Mouse (Mus musculus): ENCODE measurements at regions not wholly inside any gene's neighbourhood (a gene's known extent, or its start where the extent isn't known, plus 50 kb on each side); places are given as distances from the start of the nearest gene placed in this dataset.
"Not testable (repeated sequence)": the region's sequence is repeated elsewhere in the genome, so short reads cannot be mapped to it uniquely, and the experiment has no call there.

- no peak for DNase-seq
Observed at GRCm38 (mm10) chr5:91892338-91892737, 70.5 kb downstream of the Rchy1 start.

- no peak for DNase-seq
Observed at GRCm38 (mm10) chr5:91881771-91882170, 81.1 kb downstream of the Rchy1 start.

DNA sequence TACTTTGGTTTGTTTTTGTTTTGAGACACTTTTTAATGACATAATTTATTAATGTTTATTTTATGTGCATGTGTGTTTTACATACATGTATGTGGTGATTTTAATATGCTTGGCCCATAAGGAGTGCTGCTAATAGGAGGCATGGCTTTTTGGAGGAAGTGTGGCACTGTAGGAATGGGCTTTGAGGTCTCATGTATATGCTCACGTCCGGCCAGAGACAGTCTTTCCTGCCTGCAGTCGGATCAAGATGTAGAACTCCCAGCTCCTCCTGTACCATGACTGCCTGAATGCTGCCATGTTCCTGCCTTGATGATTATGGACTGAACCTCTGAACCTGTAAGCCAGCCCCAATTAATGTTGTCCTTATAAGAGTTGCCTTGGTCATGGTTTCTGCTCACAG is 82.6 kb downstream of the Rchy1 start:
- DNase-seq, result no peak

DNA sequence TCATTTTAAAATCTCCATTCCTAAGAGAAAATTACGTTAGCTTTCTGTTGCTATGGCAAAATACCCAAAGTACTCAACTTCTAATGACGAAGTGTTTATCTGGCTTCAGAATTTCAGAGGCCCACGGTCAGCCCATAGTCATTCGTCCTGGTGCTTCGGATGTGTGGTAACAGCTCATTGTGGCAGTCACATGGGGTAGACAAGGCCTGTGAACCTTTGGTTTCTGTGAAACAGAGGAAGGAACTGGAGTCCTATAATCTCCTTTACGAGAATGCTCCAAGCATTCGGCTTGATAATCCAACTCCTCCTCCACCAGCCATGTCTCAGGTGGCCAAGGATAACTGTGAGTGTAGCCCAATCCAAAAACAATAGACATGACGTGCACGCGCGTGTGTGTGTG is 84.2 kb downstream of the Rchy1 start:
- DNase-seq, result no peak

DNA sequence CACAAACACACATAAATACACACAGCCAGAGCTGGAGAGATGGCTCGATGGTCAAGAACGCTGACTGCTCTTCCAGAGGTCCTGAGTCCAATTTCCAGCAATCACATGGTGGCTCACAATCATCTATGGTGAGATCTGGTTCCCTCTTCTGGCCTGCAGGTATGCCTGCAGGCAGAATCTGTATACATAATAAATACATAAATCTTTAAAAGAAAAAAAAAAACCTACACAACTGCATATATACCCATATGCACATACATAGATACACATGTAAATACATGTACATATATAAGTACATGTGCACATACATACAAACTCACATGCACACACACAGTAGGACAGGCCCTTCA is 86.2 kb downstream of the Rchy1 start:
- no peak for DNase-seq

- no peak for DNase-seq
Observed at GRCm38 (mm10) chr5:91875875-91876681, 86.8 kb downstream of the Rchy1 start.

DNA sequence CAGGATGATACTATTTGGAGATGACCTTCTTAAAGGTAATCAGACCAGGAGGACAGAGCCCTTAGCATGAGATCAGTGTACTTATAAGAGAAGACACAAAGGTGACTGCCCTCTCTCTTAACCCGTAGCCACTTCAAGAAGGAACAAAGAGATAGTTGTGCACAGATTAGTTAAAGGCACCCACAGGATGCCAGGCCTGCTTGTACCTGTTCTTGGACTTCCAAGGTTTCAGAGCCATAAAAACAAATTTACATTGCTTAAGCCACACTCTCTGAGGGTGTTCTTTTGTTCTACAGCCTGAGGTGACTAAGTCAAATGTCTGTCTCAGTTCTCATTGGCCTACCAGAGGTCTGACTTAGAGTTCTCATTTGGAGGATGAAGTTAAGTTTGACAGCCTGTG is 90.1 kb downstream of the Rchy1 start:
- no peak for DNase-seq

DNA sequence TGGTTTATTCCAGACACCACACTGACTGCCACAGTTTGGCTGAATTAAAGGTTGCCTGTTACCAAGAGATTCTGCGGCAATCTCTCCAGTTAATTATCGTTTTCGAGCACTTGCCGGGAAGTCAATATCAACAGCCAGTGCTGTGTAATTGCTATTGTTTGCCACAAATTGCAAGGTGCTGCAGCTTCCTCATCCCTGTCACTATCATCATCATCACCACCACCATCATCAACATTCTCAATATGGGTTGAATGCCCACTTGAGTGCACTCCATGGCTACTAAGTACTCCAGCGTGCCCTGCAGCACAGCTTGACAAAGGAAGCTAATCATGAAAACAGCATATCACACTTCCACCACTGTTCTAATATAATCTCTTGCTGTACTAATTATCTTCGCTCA is 93.1 kb downstream of the Rchy1 start:
- no peak for DNase-seq

DNA sequence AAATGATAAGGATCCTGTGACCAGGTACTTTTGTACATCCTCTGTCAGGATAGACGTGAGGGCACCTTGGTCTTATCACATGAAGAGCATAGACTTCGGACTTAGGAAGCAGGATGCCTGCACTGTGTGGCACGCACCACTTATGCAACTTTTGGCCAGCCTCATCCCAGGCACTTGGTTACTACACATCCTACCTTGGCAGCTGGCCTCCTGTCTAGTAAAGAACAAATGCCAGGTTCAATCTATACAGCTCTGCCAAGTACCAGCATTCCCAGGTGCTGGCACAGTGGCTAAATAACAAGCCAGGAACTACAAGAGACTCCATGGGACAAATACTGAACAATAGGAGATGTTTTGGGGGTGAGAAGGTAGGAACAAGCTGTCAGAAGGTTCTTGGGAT is 96.7 kb downstream of the Rchy1 start:
- no peak for DNase-seq

GRCm38 (mm10) chr5:91865365-91865764 is 97.5 kb downstream of the Rchy1 start:
- DNase-seq, result no peak

DNA sequence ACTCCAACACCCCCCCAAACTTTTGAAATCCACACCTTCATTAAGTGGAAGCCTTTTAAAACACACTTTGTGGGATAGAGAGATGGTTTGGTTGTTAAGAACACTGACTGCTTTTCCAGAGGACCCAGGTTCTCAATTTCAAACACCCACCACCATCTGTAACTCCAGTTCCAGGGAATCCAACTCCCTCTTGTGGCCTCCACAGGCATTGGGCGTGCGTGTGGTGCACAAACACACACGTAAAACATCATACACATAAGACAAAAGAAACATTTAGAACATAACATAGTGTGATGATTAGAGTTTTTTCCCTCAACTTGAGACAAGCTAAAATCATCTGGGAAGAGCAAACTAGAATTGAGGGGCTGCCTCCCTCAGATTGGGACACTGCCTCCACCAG is 100.0 kb downstream of the Rchy1 start:
- no peak for DNase-seq

- no peak for DNase-seq
Observed at GRCm38 (mm10) chr5:91862243-91862642, 100.6 kb downstream of the Rchy1 start.

DNA sequence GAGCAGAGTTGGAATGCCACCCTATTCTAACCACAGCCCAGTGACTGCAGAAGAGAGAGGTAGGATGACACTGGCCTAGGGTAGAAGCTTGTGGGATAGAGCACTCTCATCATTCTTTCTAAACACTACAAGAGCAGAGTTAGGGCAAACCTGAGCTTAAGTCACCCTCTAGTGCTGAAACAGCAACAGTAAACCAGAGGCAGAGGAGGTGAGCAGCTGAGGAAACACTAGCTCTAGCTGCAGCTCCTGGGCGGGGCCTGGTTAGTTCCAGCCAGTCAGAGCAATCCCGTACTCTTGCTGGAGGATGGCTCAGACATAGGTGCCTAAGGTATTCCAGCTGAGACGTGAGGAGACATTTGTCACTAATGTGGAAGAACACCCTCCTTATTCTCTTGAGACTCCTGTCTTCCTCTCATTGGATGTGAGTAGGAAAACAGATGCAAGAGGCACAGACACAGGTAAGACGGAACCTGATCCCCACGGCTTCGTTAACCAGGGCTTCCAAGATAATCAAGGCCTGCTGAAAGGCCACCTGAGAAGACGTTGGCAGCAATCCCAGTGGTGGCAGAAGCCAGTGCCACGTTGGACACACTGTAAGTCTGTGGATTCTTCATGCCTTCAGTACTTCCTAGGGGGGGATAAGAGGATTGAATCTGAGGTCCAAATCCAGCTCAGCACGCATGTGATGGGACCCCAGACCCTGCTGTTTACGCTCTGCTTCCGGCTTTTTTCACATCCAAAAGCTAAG is 101.3 kb downstream of the Rchy1 start:
- DNase-seq, result peak; percentile 24 to 35

GRCm38 (mm10) chr5:91860489-91860888 is 102.4 kb downstream of the Rchy1 start:
- no peak for DNase-seq

GRCm38 (mm10) chr5:91852330-91852729 is 110.5 kb downstream of the Rchy1 start:
- no peak for DNase-seq

DNA sequence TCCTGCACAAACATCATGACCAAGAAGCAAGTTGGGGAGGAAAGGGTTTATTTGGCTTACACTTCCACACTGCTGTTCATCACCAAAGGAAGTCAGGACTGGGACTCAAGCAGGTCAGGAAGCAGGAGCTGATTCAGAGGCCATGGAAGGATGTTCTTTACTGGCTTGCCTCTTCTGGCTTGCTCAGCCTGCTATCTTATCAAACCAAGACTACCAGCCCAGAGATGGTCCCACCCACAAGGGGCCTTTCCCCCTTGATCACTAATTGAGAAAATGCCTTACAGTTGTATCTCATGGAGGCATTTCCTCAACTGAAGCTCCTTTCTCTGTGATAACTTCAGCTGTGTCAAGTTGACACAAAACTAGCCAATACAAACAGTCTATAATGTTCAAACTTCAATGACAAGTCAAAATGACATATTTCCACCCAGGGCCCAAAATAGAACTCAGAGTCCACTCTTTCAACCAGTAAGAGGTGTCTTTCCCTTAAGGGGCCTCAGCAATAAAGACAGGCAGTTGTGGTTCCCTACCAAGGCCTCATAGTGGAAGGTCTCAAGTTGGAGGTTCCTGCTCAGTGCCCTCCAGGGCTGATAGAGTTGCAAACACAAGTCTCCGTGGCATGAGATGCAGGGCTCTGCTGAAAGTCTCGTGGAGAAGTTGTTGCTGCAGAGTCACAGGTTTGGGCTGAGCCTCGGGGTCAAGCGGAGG is 111.9 kb downstream of the Rchy1 start:
- not testable (repeated sequence) for DNase-seq

DNA sequence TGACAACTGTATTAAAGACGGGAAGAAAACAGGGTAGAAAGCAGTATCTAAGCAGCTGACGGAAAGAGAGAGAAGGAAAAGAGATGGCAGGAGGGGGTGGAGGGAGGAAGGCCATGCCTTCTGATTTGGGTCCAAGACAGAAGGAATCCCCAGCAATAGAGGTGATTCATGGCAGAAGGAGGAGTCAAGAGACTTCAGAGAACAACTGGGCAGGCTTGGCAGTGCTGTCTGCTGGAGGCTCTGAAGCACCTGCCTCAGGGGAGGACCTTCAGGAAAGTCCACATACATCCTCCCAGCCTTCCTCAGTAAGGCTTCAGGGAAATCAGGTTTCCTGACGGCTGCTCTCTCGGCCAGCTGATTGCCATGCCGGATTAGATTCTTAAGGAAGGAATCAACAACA is 112.4 kb downstream of the Rchy1 start:
- DNase-seq, result no peak

- DNase-seq, result no peak
Observed at GRCm38 (mm10) chr5:91849533-91849932, 113.3 kb downstream of the Rchy1 start.

- DNase-seq, result no peak
Observed at GRCm38 (mm10) chr5:91849114-91849513, 113.8 kb downstream of the Rchy1 start.

DNA sequence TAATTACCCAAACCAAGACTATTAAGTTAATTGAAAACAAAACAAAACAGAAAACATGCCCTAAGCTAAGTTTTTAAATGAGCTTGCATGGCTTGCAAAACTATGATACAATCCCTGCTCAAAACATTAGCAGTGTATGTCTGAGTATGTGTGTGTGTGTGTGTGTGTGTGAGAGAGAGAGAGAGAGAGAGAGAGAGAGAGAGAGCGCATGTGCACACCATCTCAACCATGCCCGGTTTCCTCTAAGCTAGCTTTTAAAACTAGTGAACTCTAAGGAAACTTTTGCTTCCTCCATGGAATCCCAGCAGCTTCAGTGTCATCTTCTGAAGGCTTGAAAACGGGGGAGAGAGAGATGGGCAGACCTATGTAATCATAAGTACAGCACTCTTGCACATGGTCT is 114.3 kb downstream of the Rchy1 start:
- no peak for DNase-seq

- no peak for DNase-seq
Observed at GRCm38 (mm10) chr5:91843044-91843443, 119.8 kb downstream of the Rchy1 start.

- DNase-seq, result no peak
Observed at GRCm38 (mm10) chr5:91841066-91841465, 121.8 kb downstream of the Rchy1 start.

DNA sequence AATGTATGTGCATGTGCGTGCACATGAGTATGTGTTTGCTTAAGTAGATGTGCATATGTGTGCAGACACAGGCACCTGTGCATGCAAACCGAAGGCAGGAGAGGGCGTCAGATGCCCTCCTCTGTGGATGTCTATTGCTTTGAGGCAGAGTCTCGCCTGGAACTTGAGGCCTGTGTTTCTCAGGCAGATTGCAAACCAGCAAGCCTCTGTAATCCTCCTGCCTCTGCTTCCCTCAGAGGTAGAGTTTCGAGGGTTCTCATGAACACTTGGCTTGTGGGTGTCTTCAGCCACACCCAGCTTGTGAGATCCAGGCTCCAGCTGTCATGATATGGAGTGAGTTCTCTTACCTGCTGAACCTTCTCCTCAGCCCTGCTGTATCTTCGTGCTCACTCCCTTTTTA is 134.4 kb downstream of the Rchy1 start:
- no peak for DNase-seq

DNA sequence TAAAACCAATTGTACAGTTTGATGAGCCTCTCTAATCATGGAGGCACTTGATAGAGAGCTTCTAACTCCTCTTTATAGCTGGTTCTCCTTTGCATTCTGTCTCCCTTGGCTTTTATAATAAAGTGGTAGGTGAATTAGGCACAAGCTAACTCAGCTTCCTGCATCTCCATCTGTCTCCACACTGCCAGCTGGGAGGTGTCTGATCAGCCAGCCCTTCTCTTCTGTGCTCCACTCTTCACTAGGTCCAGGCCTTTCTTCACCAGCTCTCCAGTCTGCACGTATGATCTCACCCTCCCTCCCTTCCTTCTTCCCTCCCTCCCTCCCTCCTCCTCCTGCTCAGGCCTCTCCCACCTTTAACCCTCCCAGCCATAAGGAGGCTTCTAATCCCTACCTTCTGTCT is 136.2 kb downstream of the Rchy1 start:
- no peak for DNase-seq

Measured in kidney, postnatal 4 days (tissue).